Mouse (Mus musculus): ENCODE measurements around the gene Tnfrsf9.
"Not testable (repeated sequence)": the region's sequence is repeated elsewhere in the genome, so short reads cannot be mapped to it uniquely, and the experiment has no call there.

The Tnfrsf9 gene

GRCm38 (mm10) chr4:150894718-150895501 is 19.5 kb upstream of the Tnfrsf9 start:
- no peak for DNase-seq (ENCODE audit: low spot score)

- peak; percentile 38 for DNase-seq (ENCODE audit: low spot score)
Measured at GRCm38 (mm10) chr4:150896896-150897624, 17.3 kb upstream of the Tnfrsf9 start.

GRCm38 (mm10) chr4:150898716-150899365 is 15.5 kb upstream of the Tnfrsf9 start:
- peak; percentile 77 for DNase-seq (ENCODE audit: low spot score)

GRCm38 (mm10) chr4:150900486-150900885 is 13.9 kb upstream of the Tnfrsf9 start:
- no peak for DNase-seq (ENCODE audit: low spot score)

- peak; percentile 92 for DNase-seq (ENCODE audit: low spot score)
Measured at GRCm38 (mm10) chr4:150901651-150902050, 12.7 kb upstream of the Tnfrsf9 start.

- no peak for DNase-seq (ENCODE audit: low spot score)
Measured at GRCm38 (mm10) chr4:150902062-150902461, 12.3 kb upstream of the Tnfrsf9 start.

GRCm38 (mm10) chr4:150903091-150903742 is 11.1 kb upstream of the Tnfrsf9 start:
- DNase-seq (ENCODE audit: low spot score), result no peak

- no peak for DNase-seq (ENCODE audit: low spot score)
Measured at GRCm38 (mm10) chr4:150907099-150907498, 7.3 kb upstream of the Tnfrsf9 start.

- not testable (repeated sequence) for DNase-seq (ENCODE audit: low spot score)
Measured at GRCm38 (mm10) chr4:150908512-150908911, 5.8 kb upstream of the Tnfrsf9 start.

- peak; percentile 100 for DNase-seq (ENCODE audit: low spot score)
Measured at GRCm38 (mm10) chr4:150909451-150910156, 4.8 kb upstream of the Tnfrsf9 start.

- no peak for DNase-seq (ENCODE audit: low spot score)
Measured at GRCm38 (mm10) chr4:150910164-150910951, 4.0 kb upstream of the Tnfrsf9 start.

- no peak for DNase-seq (ENCODE audit: low spot score)
Measured at GRCm38 (mm10) chr4:150913743-150914142, 619 bp upstream of the Tnfrsf9 start.

GRCm38 (mm10) chr4:150915181-150915906 is 982 bp downstream of the Tnfrsf9 start:
- DNase-seq (ENCODE audit: low spot score), result no peak

GRCm38 (mm10) chr4:150917336-150918027 is 3.1 kb downstream of the Tnfrsf9 start:
- DNase-seq (ENCODE audit: low spot score), result no peak

- no peak for DNase-seq (ENCODE audit: low spot score)
Measured at GRCm38 (mm10) chr4:150921206-150921605, 6.8 kb downstream of the Tnfrsf9 start.

- no peak for DNase-seq (ENCODE audit: low spot score)
Measured at GRCm38 (mm10) chr4:150924308-150924707, 9.9 kb downstream of the Tnfrsf9 start.

- DNase-seq (ENCODE audit: low spot score), result no peak
Measured at GRCm38 (mm10) chr4:150924936-150925335, 10.6 kb downstream of the Tnfrsf9 start.

GRCm38 (mm10) chr4:150925923-150926322 is 11.6 kb downstream of the Tnfrsf9 start:
- no peak for DNase-seq (ENCODE audit: low spot score)

- no peak for DNase-seq (ENCODE audit: low spot score)
Measured at GRCm38 (mm10) chr4:150926924-150927705, 12.8 kb downstream of the Tnfrsf9 start.
